Mouse (Mus musculus): ENCODE data around the gene Ucn2. TPM values are rescaled to one million over a fixed set of nuclear protein-coding genes. Genes with fewer than 3 reads are reported as not detected.

Ucn2 gene
- polyA plus RNA-seq, 1 experiment: 1.3 TPM

DNA sequence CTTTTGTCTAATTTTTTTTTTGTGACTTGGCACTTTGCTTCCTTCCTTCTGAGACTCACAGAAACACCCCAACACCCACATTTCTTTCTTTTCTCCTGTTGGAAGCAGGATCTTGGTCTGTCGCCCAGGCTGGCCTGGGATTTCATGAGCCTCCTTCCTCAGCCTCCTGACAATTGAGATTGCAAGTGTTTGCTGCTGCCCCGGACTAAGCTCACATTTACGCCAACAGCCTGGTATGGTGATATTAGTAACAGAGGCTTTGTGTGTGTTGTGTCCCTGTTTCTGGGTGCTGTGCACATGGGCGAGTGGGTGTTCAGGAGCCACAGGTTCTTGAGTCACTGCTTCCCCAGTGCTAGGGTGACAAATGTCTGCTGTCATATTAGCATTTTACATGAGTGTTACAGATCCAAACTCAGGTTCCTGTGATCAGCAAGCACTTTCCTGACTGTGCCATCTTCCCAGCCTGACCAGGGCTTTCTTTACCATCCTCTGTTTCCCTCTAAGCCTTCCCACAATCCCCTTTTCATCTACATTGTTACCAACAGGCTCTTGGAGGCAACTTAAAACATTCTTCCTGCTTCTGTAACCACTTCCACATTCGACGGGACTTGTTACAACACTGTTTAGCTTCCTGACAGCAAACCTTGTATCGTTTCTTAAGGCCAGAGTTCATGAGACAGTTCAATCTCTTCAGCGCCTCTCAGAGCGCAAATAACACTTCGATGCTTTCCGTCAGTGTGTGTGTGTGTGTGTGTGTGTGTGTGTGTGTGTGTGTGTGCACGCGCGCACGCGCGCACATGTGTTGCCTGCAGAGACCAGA is 37.3 kb downstream of the Ucn2 start:
- Histone ChIP-seq H3K27ac (ENCODE audit: control insufficient read depth, insufficient read depth, low read length) (peak overlapping the region; percentile 51), H3K4me1 (replicated peaks; ENCODE audit: control insufficient read depth, insufficient read depth, low read length) (peaks cover 13% of the 10 kb centered on the region), H3K4me3 (ENCODE audit: control insufficient read depth, insufficient read depth, low read length) (no peak overlapping the region), H3K36me3 (ENCODE audit: control insufficient read depth, insufficient read depth, low read length) (no peaks in the 10 kb centered on the region), H3K27me3 (ENCODE audit: control insufficient read depth, insufficient read depth, low read length) (no peaks in the 10 kb centered on the region)
- TF ChIP-seq POLR2A (IDR thresholded peaks at IDR 0.05; ENCODE audit: control insufficient read depth, extremely low read depth, insufficient read depth, low read length, poor library complexity) (no peak), CTCF (IDR thresholded peaks at IDR 0.05; ENCODE audit: borderline replicate concordance, control insufficient read depth, extremely low read depth, insufficient read depth, low read length, poor library complexity) (no peak)
- no peak for DNase-seq
- WGBS: 63% methylated on average over 17 of the region's 17 CpGs

DNA sequence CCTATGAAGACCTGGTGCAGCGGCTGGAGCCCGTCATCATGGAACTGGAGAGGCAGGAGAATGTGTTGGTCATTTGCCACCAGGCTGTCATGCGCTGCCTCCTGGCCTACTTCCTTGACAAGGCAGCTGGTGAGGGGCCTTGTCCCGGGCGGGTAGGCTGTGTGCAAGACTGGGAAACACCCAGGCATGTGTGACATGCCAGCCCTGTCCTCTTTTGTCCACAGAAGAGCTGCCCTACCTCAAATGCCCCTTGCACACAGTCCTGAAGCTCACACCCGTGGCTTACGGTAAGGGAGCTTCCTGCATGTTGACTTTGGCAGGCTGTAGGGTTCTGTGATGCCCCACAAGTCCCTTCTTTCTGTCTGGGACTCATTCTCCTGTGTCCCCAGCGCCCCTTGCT is 41.7 kb downstream of the Ucn2 start:
- Histone ChIP-seq H3K36me3 (ENCODE audit: control insufficient read depth, insufficient read depth, low read length) (no peaks in the 10 kb centered on the region), H3K4me3 (ENCODE audit: control insufficient read depth, insufficient read depth, low read length) (no peak overlapping the region), H3K27me3 (ENCODE audit: control insufficient read depth, insufficient read depth, low read length) (no peaks in the 10 kb centered on the region), H3K4me1 (replicated peaks; ENCODE audit: control insufficient read depth, insufficient read depth, low read length) (peaks cover 11% of the 10 kb centered on the region; the same call in 1 of the 2 replicates), H3K27ac (ENCODE audit: control insufficient read depth, insufficient read depth, low read length) (no peak overlapping the region)
- WGBS: 85% methylated on average over 8 of the region's 8 CpGs
- no peak for DNase-seq
- TF ChIP-seq CTCF (IDR thresholded peaks at IDR 0.05; ENCODE audit: borderline replicate concordance, control insufficient read depth, extremely low read depth, insufficient read depth, low read length, poor library complexity) (no peak), POLR2A (IDR thresholded peaks at IDR 0.05; ENCODE audit: control insufficient read depth, extremely low read depth, insufficient read depth, low read length, poor library complexity) (no peak)

DNA sequence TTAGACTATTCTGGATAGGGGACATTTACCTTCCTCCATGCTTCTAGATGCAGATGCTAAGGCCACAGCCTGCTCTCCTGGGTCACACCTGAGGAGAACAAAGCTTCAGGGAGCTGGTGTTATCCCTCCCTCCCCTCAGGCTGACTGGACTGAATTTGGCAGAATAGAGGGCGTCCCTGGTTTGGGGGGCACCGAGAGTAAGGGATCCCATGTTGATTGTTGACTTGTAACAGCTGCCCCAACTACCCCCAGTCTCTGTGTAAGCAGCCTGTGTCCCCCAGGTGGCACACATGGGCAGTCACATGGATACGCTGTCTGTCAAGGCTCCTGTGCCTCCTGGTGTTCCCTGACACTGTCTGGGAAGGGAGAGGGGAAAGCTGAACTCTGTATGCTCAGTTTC is 42.6 kb downstream of the Ucn2 start:
- no peaks in the 10 kb centered on the region for H3K27me3 ChIP-seq (ENCODE audit: control insufficient read depth, insufficient read depth, low read length)
- H3K27ac ChIP-seq (ENCODE audit: control insufficient read depth, insufficient read depth, low read length): no peak overlapping the region
- H3K4me3 ChIP-seq (ENCODE audit: control insufficient read depth, insufficient read depth, low read length): no peak overlapping the region
- TF ChIP-seq CTCF (IDR thresholded peaks at IDR 0.05; ENCODE audit: borderline replicate concordance, control insufficient read depth, extremely low read depth, insufficient read depth, low read length, poor library complexity) (no peak), POLR2A (IDR thresholded peaks at IDR 0.05; ENCODE audit: control insufficient read depth, extremely low read depth, insufficient read depth, low read length, poor library complexity) (no peak)
- 98% methylated on average over 3 of the region's 3 CpGs for WGBS
- peaks cover 6% of the 10 kb centered on the region; the same call in 1 of the 2 replicates for H3K4me1 ChIP-seq (replicated peaks; ENCODE audit: control insufficient read depth, insufficient read depth, low read length)
- no peaks in the 10 kb centered on the region for H3K36me3 ChIP-seq (ENCODE audit: control insufficient read depth, insufficient read depth, low read length)
- no peak for DNase-seq

- no peak overlapping the region for H3K4me3 ChIP-seq (ENCODE audit: control insufficient read depth, insufficient read depth, low read length)
- WGBS: 72% methylated on average over 5 of the region's 5 CpGs
- peaks cover 3% of the 10 kb centered on the region; the same call in 1 of the 2 replicates for H3K4me1 ChIP-seq (replicated peaks; ENCODE audit: control insufficient read depth, insufficient read depth, low read length)
- H3K27ac ChIP-seq (ENCODE audit: control insufficient read depth, insufficient read depth, low read length): no peak overlapping the region
- TF ChIP-seq POLR2A (IDR thresholded peaks at IDR 0.05; ENCODE audit: control insufficient read depth, extremely low read depth, insufficient read depth, low read length, poor library complexity) (no peak), CTCF (IDR thresholded peaks at IDR 0.05; ENCODE audit: borderline replicate concordance, control insufficient read depth, extremely low read depth, insufficient read depth, low read length, poor library complexity) (no peak)
- DNase-seq: no peak
- H3K36me3 ChIP-seq (ENCODE audit: control insufficient read depth, insufficient read depth, low read length): no peaks in the 10 kb centered on the region
- H3K27me3 ChIP-seq (ENCODE audit: control insufficient read depth, insufficient read depth, low read length): no peaks in the 10 kb centered on the region
Observed at GRCm38 (mm10) chr9:109028919-109029318, 43.1 kb downstream of the Ucn2 start.

- Histone ChIP-seq H3K4me3 (ENCODE audit: control insufficient read depth, insufficient read depth, low read length) (no peak overlapping the region), H3K27ac (ENCODE audit: control insufficient read depth, insufficient read depth, low read length) (no peak overlapping the region), H3K36me3 (ENCODE audit: control insufficient read depth, insufficient read depth, low read length) (no peaks in the 10 kb centered on the region), H3K4me1 (replicated peaks; ENCODE audit: control insufficient read depth, insufficient read depth, low read length) (peaks cover 3% of the 10 kb centered on the region; the same call in 1 of the 2 replicates), H3K27me3 (ENCODE audit: control insufficient read depth, insufficient read depth, low read length) (no peaks in the 10 kb centered on the region)
- no peak for DNase-seq
- 90% methylated on average over 3 of the region's 3 CpGs for WGBS
- no peak for TF ChIP-seq POLR2A (IDR thresholded peaks at IDR 0.05; ENCODE audit: control insufficient read depth, extremely low read depth, insufficient read depth, low read length, poor library complexity)
- no peak for TF ChIP-seq CTCF (IDR thresholded peaks at IDR 0.05; ENCODE audit: borderline replicate concordance, control insufficient read depth, extremely low read depth, insufficient read depth, low read length, poor library complexity)
Observed at GRCm38 (mm10) chr9:109030312-109030711, 44.5 kb downstream of the Ucn2 start.

DNA sequence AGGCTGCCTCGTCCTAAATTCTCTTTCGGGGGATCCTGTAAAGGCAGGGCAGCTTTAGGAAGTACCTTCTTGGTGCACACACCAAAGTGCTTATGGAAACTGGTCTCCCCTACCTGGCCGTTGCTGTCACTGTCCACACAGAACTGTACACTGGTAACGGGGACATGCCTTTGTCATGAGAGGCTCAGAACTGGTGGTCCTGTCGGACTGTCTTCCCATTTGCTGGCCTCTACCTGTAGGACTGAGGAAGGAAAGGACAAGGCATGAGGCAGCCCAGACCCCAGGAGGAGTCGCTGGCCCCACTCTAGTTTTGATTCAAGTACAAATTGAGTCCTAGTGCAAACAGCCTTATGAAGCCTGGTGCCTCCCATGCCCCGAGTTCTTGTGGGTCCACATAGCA is 45.2 kb downstream of the Ucn2 start:
- DNase-seq: no peak
- peaks cover 3% of the 10 kb centered on the region; the same call in 1 of the 2 replicates for H3K4me1 ChIP-seq (replicated peaks; ENCODE audit: control insufficient read depth, insufficient read depth, low read length)
- 97% methylated on average over 7 of the region's 7 CpGs for WGBS
- no peak for TF ChIP-seq CTCF (IDR thresholded peaks at IDR 0.05; ENCODE audit: borderline replicate concordance, control insufficient read depth, extremely low read depth, insufficient read depth, low read length, poor library complexity)
- no peak for TF ChIP-seq POLR2A (IDR thresholded peaks at IDR 0.05; ENCODE audit: control insufficient read depth, extremely low read depth, insufficient read depth, low read length, poor library complexity)
- no peaks in the 10 kb centered on the region for H3K36me3 ChIP-seq (ENCODE audit: control insufficient read depth, insufficient read depth, low read length)
- H3K4me3 ChIP-seq (ENCODE audit: control insufficient read depth, insufficient read depth, low read length): no peak overlapping the region
- H3K27ac ChIP-seq (ENCODE audit: control insufficient read depth, insufficient read depth, low read length): no peak overlapping the region
- H3K27me3 ChIP-seq (ENCODE audit: control insufficient read depth, insufficient read depth, low read length): no peaks in the 10 kb centered on the region
